9 mouse cellular contexts compared by ENCODE assay signal in genomic region chr2:84883530-84883929, GRCm38 (mm10). TPM values are rescaled to one million over a fixed set of nuclear protein-coding genes. Genes with fewer than 3 reads are reported as not detected.
DNase-seq lines count a peak whose midpoint lies in the region; ATAC-seq lines count a peak whose summit lies in the region.
"Had no signal": no experiment of that assay in that cellular context is flagged by ENCODE, and none has a peak within 500 bp of the region (broad histone marks: within the 10 kb centered on the region; RNA-seq: fewer than 3 reads in every experiment).

No protein-coding gene starts in this region.

- DNase-seq in kidney, adult 8-10 months: no peak
- peak; percentile 36 for DNase-seq in hindbrain, embryonic 10.5 days (ENCODE audit: low spot score)
- peak; percentile 93 for DNase-seq in midbrain, embryonic 11.5 days (ENCODE audit: low spot score, missing footprints)
- no peak for DNase-seq in adrenal gland, adult 2 months
- no peak for DNase-seq in ovary, postnatal 36 days (ENCODE audit: low spot score)
- no peak for DNase-seq in layer of hippocampus, adult 9-11 months

- H3K27me3 ChIP-seq in kidney, embryonic 16.5 days (ENCODE audit: insufficient read depth, low read length): peaks cover 55% of the 10 kb centered on the region
- peaks cover 86% of the 10 kb centered on the region for H3K27me3 ChIP-seq in embryonic facial prominence, embryonic 13.5 days
- peaks cover 90% of the 10 kb centered on the region for H3K27me3 ChIP-seq in hindbrain, embryonic 10.5 days (ENCODE audit: insufficient read depth, poor library complexity, severe bottlenecking)
- H3K27me3 ChIP-seq in midbrain, embryonic 11.5 days (ENCODE audit: control insufficient read depth, insufficient read depth, low read length): peaks cover 60% of the 10 kb centered on the region

- no peaks in the 10 kb centered on the region for H3K9me3 ChIP-seq in kidney, embryonic 16.5 days (ENCODE audit: low read length)
- no peaks in the 10 kb centered on the region for H3K9me3 ChIP-seq in embryonic facial prominence, embryonic 13.5 days
- no peaks in the 10 kb centered on the region for H3K9me3 ChIP-seq in hindbrain, embryonic 10.5 days
- no peaks in the 10 kb centered on the region for H3K9me3 ChIP-seq in midbrain, embryonic 11.5 days (ENCODE audit: control insufficient read depth, low read length)

- WGBS in kidney, embryonic 16.5 days: 8% methylated on average over 11 of the region's 11 CpGs
- WGBS in embryonic facial prominence, embryonic 13.5 days: under 1% methylated on average over 9 of the region's 11 CpGs
- WGBS in hindbrain, embryonic 10.5 days: 4% methylated on average over 11 of the region's 11 CpGs
- WGBS in midbrain, embryonic 11.5 days: 0% methylated on average over 10 of the region's 11 CpGs

- peak overlapping the region; percentile 50 for H3K4me2 ChIP-seq in kidney, embryonic 16.5 days (replicated peaks; ENCODE audit: low read depth, low read length)
- peak overlapping the region; percentile 52 for H3K4me2 ChIP-seq in embryonic facial prominence, embryonic 13.5 days
- H3K4me2 ChIP-seq in midbrain, embryonic 11.5 days: peak overlapping the region; percentile 16

- no peak overlapping the region for H3K9ac ChIP-seq in kidney, embryonic 16.5 days (replicated peaks; ENCODE audit: low read length)
- no peak overlapping the region for H3K9ac ChIP-seq in embryonic facial prominence, embryonic 13.5 days
- no peak overlapping the region for H3K9ac ChIP-seq in midbrain, embryonic 11.5 days (ENCODE audit: low read length)

- H3K4me3 ChIP-seq in kidney, embryonic 16.5 days (ENCODE audit: low read length): peak overlapping the region; percentile 23; the same call in 1 of the 2 replicates
- H3K4me3 ChIP-seq in embryonic facial prominence, embryonic 13.5 days: peak overlapping the region; percentile 21
- peak overlapping the region; percentile 40 for H3K4me3 ChIP-seq in hindbrain, embryonic 10.5 days
- H3K4me3 ChIP-seq in midbrain, embryonic 11.5 days (ENCODE audit: low read depth, low read length): peak overlapping the region; percentile 15; the same call in 1 of the 2 replicates

- ATAC-seq in kidney, embryonic 16.5 days (ENCODE audit: low FRiP score, low TSS enrichment): 0 out of 2 replicates have a peak, but pooled peaks have one; percentile 0
- no peak for ATAC-seq in embryonic facial prominence, embryonic 13.5 days (ENCODE audit: insufficient number of reproducible peaks, insufficient read depth, low FRiP score, low TSS enrichment, low read depth)
- ATAC-seq in midbrain, embryonic 11.5 days (ENCODE audit: low FRiP score): no peak

- no peaks in the 10 kb centered on the region for H3K36me3 ChIP-seq in kidney, embryonic 16.5 days (ENCODE audit: insufficient read depth, low read length)
- no peaks in the 10 kb centered on the region for H3K36me3 ChIP-seq in embryonic facial prominence, embryonic 13.5 days
- H3K36me3 ChIP-seq in hindbrain, embryonic 10.5 days: no peaks in the 10 kb centered on the region
- no peaks in the 10 kb centered on the region for H3K36me3 ChIP-seq in midbrain, embryonic 11.5 days (ENCODE audit: control insufficient read depth, insufficient read depth, low read length)

- H3K4me1 ChIP-seq in kidney, embryonic 16.5 days (ENCODE audit: insufficient read depth, low read length): peaks cover 37% of the 10 kb centered on the region
- peaks cover 42% of the 10 kb centered on the region for H3K4me1 ChIP-seq in embryonic facial prominence, embryonic 13.5 days
- H3K4me1 ChIP-seq in hindbrain, embryonic 10.5 days (replicated peaks): peaks cover 57% of the 10 kb centered on the region
- peaks cover 25% of the 10 kb centered on the region for H3K4me1 ChIP-seq in midbrain, embryonic 11.5 days (ENCODE audit: control insufficient read depth, insufficient read depth, low read length)

- H3K27ac ChIP-seq in kidney, embryonic 16.5 days (ENCODE audit: low read length): no peak overlapping the region
- no peak overlapping the region for H3K27ac ChIP-seq in embryonic facial prominence, embryonic 13.5 days
- H3K27ac ChIP-seq in hindbrain, embryonic 10.5 days: peak overlapping the region; percentile 30; the same call in 1 of the 2 replicates
- H3K27ac ChIP-seq in midbrain, embryonic 11.5 days (ENCODE audit: low read depth, low read length): no peak overlapping the region

RNA-seq across cellular contexts. Expression of gene Rtn4rl2, which starts 3.0 kb away (rescaled TPM):
- polyA plus RNA-seq in kidney, embryonic 16.5 days (2015; fragmentation: Nextera tagmentation; extraction: Ambion mirVana): 1.0 and 1.5 TPM in 2 replicates
- 1.0 and 1.3 TPM in 2 replicates for polyA plus RNA-seq in embryonic facial prominence, embryonic 13.5 days (2015; fragmentation: Nextera tagmentation; extraction: Ambion mirVana)
- polyA plus RNA-seq in hindbrain, embryonic 10.5 days (2016; fragmentation: Nextera tagmentation; extraction: Ambion mirVana): 3.8 and 4.0 TPM in 2 replicates
- polyA plus RNA-seq in midbrain, embryonic 11.5 days (2014; fragmentation: Nextera tagmentation; extraction: Ambion mirVana): 1.4 and 1.6 TPM in 2 replicates
- total RNA-seq in adrenal gland, adult 2 months (2021): 1 to 10 TPM; 1.1 to 1.5 TPM
- polyA plus RNA-seq in adrenal gland, adult 2 months (2012; rRNA removed): 11.5 and 17.5 TPM in 2 replicates
- total RNA-seq: megakaryocyte progenitor cell, adult 5-6 weeks had no signal

RNA-seq across cellular contexts. Expression of gene Slc43a1, which starts 44.9 kb away (rescaled TPM):
- 15.6 and 17.8 TPM in 2 replicates for polyA plus RNA-seq in kidney, embryonic 16.5 days (2015; fragmentation: Nextera tagmentation; extraction: Ambion mirVana)
- polyA plus RNA-seq in embryonic facial prominence, embryonic 13.5 days (2015; fragmentation: Nextera tagmentation; extraction: Ambion mirVana): 16.5 and 17.0 TPM in 2 replicates
- 23.1 and 28.6 TPM in 2 replicates for polyA plus RNA-seq in hindbrain, embryonic 10.5 days (2016; fragmentation: Nextera tagmentation; extraction: Ambion mirVana)
- 16.3 and 18.6 TPM in 2 replicates for polyA plus RNA-seq in midbrain, embryonic 11.5 days (2014; fragmentation: Nextera tagmentation; extraction: Ambion mirVana)
- total RNA-seq in adrenal gland, adult 2 months (2021): 10 to 100 TPM in 1 of 2 experiments, 1 to 10 TPM in 1; 4.4 to 12.7 TPM
- 10.1 and 14.3 TPM in 2 replicates for polyA plus RNA-seq in adrenal gland, adult 2 months (2012; rRNA removed)

RNA-seq across cellular contexts. Expression of gene Slc43a3, which starts 52.8 kb away (rescaled TPM):
- 57.4 and 58.0 TPM in 2 replicates for polyA plus RNA-seq in kidney, embryonic 16.5 days (2015; fragmentation: Nextera tagmentation; extraction: Ambion mirVana)
- 32.7 and 33.0 TPM in 2 replicates for polyA plus RNA-seq in embryonic facial prominence, embryonic 13.5 days (2015; fragmentation: Nextera tagmentation; extraction: Ambion mirVana)
- polyA plus RNA-seq in hindbrain, embryonic 10.5 days (2016; fragmentation: Nextera tagmentation; extraction: Ambion mirVana): 21.5 and 26.6 TPM in 2 replicates
- 17.6 and 19.0 TPM in 2 replicates for polyA plus RNA-seq in midbrain, embryonic 11.5 days (2014; fragmentation: Nextera tagmentation; extraction: Ambion mirVana)
- total RNA-seq in adrenal gland, adult 2 months (2021): 10 to 100 TPM; 62.5 to 80.9 TPM
- polyA plus RNA-seq in adrenal gland, adult 2 months (2012; rRNA removed): 57.5 and 59.7 TPM in 2 replicates

RNA-seq across cellular contexts. Expression of gene Timm10, which starts 56.7 kb away (rescaled TPM):
- polyA plus RNA-seq in kidney, embryonic 16.5 days (2015; fragmentation: Nextera tagmentation; extraction: Ambion mirVana): 60.1 and 66.6 TPM in 2 replicates
- polyA plus RNA-seq in embryonic facial prominence, embryonic 13.5 days (2015; fragmentation: Nextera tagmentation; extraction: Ambion mirVana): 40.4 and 47.6 TPM in 2 replicates
- 56.3 and 58.9 TPM in 2 replicates for polyA plus RNA-seq in hindbrain, embryonic 10.5 days (2016; fragmentation: Nextera tagmentation; extraction: Ambion mirVana)
- 38.1 and 43.1 TPM in 2 replicates for polyA plus RNA-seq in midbrain, embryonic 11.5 days (2014; fragmentation: Nextera tagmentation; extraction: Ambion mirVana)
- total RNA-seq in adrenal gland, adult 2 months (2021): 10 to 100 TPM; 38.5 to 59.6 TPM
- 17.0 and 19.2 TPM in 2 replicates for polyA plus RNA-seq in adrenal gland, adult 2 months (2012; rRNA removed)

Comparison
In these comparisons a context has a peak if more than half of its experiments do, and no peak if none do; other contexts are left out.
1. DNase-seq: peak in hindbrain, embryonic 10.5 days (single experiment) and midbrain, embryonic 11.5 days (single experiment); none in kidney, adult 8-10 months (0 of 2), adrenal gland, adult 2 months (single experiment), ovary, postnatal 36 days (single experiment) and layer of hippocampus, adult 9-11 months (single experiment).
2. Peak in every context shown above with its lines, with median percentiles within 50 percentile points of each other: H3K4me2 ChIP-seq and H3K4me3 ChIP-seq.